Mouse (Mus musculus): ENCODE measurements at regions not wholly inside any gene's neighbourhood (a gene's known extent, or its start where the extent isn't known, plus 50 kb on each side); places are given as distances from the start of the nearest gene placed in this dataset.
"Not testable (repeated sequence)": the region's sequence is repeated elsewhere in the genome, so short reads cannot be mapped to it uniquely, and the experiment has no call there.

DNA sequence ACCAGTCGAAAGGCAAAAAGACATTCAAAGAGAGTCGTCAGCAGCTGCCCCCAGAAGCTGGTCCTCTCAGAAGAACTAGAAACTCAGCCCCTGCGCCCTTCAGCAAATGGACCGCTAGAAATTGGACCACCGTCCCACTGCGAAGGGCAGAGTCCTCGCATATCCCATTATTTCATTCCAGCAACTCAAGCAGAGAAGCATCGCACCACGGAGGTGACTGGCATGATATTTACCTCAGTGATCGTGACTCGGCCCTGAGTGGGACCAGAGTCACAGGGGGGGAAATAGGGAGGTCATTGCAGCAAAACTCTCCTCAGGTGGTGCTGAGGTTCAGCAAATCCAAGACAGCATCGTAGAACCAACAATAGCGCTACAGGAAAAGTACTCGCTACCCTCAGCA, 105.7 kb upstream of the Nt5e start:
- no peak for DNase-seq (ENCODE audit: low read depth, low spot score)

DNA sequence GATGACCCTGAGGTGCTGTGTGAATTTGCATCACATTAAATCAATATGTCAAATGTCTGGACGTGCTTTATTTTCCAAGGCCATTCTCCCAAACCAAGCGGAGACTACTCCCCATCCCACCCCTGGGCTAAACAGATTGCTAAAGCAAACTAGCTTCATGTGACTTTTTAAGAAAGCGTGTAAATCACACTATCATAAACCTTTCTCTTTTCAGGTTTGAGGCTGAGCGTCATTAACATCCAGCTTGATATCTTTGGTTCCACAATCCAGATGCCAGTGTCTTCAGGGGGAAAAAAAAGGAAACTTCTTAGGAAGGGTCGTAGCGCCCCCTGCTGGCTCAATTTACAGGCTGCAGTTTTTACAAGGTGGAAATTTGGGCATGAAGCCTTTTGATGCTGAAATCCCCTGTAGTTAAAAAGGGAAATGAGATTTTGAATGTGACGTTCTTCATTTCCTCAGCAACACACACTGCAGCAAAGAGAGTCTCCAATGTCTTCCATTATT, 105.1 kb upstream of the Nt5e start:
- peak; percentile 87 for DNase-seq (ENCODE audit: low read depth, low spot score)

DNA sequence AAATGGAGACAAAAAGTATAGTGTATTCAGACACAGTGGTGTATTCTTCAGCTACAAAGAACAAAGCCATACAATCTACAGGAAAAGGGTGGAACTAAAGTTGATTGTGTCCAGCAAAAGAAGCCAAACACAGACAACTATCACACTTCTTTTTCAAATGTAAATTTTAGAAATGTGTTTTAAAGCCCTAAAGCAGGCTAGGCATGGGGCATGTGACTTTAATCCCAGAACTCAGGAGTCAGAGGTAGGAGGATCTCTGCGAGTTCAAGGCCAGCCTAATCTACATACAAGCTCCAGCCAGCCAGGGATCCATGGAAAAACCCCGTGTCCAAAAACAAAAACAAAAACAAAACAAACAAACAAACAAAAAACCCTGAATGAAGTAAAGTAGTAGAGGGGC, 89.9 kb upstream of the Nt5e start:
- no peak for DNase-seq (ENCODE audit: low read depth, low spot score)

DNA sequence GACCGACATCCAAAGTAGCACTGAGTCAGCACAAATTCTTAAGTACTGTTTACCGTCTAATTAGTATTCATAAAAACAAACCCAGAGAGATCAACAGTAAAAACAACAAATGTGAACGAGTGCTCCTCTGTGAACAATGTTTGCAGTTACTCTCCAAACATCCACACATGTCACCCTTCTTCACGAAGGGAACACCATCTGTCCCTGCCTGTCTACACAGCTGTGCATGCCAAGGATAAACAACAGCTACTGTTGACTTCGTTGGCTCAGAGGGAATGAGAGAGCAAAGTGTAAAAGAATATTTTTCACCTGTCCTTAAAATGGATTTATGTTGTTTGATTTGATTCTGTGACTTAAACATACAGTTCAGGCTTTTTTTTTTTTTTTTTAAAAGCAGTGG, 88.7 kb upstream of the Nt5e start:
- no peak for DNase-seq (ENCODE audit: low read depth, low spot score)

DNA sequence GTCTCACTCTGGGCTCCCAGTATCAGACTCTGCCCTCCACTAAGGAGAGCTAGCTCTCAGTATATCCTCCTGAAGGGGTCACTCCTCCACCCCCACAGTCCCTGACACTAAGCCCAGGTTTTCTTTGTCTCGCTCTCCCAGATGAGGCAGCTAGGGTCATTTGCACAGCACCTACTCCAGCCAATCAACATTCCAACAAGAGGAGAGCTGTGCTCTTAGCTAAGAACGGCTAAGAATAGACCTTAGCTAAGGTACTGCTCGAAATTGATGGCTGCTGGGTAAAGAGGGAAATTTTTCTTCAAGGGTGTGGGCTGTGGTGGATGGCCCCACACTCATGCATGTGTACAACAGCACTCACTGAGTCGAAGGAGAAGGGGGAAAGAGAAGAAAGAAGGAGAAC, 86.3 kb upstream of the Nt5e start:
- no peak for DNase-seq (ENCODE audit: low read depth, low spot score)

DNA sequence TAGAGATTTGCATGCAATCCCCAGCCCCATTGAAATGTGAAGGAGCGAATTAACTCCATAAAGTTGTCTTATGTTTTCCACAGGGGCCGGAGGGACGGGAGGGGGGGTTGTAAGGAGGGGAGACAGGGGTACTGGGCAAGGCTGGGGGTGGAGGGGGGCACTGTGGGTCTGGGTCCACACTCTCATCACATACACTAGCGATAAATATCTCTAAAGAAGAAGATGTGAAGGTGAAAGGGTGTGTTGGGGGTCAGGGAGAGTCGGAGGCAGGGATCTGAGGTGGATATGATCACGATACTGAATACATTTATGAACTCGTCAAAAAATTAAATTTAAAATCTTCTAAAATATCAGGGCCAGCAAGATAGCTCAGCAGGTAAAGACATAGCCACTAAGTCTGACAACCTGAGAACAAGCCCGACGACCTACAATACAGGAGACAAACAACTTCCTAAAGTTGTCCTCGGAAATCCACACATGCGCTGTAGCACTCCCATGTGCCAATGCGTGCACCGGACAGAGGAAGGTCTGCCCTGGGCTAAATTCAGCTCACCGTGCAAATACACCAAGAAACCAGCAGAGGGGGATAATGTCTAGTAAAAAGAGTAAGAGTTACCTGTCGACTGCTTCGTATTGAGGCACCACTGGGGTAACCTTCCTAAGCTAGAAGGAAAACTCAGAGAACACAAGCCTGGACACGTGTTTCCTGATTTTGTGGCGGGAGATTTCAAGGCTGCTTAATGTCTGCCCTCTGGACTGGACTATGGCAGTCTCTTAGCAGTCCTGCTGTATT, 85.6 kb upstream of the Nt5e start:
- peak; percentile 89 for DNase-seq (ENCODE audit: low read depth, low spot score)

DNA sequence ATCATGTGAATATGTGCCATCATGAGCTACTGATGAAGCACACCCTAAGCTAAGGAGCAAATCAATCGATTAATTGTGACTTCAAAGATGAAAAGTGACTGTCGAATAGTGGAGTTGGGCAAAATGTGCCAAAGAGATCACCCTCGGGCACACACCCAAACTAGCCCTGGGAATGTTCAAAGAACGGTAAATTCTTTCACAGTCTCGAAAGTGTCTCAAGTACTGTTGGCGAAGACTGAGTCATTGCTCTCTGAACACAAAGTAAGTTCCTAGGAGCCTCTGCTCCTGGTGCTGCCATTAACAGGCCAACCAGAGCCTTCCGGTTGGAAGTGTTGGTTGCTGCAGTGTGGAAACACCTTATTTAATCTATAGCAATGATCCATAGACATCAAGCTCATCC, 84.5 kb upstream of the Nt5e start:
- no peak for DNase-seq (ENCODE audit: low read depth, low spot score)

DNA sequence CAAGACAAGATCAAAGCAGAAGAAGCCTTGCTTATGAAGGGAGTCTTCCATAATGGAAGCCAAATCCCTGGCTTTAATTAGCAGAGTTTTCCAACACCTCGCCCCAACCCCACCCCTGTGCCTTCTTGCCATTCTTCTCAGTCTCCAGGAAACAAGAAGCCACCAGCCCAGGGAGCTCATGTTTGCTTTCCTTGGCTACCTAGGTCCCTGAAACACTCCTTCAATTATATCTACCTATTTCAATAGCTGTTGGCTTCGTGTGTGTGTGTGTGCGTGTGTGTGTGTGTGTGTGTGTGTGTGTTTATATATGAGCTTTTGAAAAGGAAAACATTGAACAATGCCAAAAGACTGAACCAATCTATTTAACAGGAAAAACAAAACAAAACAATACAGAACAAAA, 82.5 kb upstream of the Nt5e start:
- DNase-seq (ENCODE audit: low read depth, low spot score), result no peak

DNA sequence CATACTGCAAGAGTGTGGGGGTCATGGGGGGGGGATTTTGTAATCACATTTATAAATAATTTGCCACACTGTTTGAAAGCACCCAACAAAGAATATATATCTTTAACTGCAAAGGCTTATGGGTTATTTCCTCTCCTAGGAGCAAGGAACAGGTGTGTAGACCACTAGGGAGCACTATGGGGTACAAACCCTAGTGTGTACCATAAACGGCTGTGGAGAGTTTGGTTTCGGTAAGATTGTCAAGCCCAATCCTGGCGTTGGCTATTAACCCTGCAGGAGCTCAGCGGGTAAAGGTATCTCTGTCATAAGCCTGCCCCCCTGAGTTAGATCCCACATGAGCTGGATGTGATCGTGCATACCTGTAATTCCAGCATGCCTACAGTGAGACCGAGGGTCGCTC, 71.0 kb upstream of the Nt5e start:
- DNase-seq (ENCODE audit: low read depth, low spot score), result no peak

DNA sequence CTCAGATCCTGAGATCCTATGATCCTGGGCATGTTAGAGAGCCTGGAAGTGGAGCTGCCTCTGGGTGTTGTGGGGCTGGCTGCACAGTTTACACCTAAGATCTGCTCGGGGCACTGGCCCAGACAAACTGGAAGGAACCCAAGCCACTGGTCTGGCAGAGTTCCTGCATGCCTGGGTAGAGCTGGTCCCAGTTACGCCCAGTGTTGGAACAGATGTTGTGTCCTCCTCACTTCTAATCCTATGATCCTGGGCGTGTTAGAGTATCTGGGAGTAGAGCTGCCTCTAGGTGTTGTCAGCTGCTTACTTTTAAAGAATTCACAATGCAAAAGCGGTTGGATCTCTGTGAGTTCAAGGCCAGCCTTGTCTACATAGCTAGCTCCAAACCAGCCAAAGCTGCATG, 67.4 kb upstream of the Nt5e start:
- no peak for DNase-seq (ENCODE audit: low read depth, low spot score)

DNA sequence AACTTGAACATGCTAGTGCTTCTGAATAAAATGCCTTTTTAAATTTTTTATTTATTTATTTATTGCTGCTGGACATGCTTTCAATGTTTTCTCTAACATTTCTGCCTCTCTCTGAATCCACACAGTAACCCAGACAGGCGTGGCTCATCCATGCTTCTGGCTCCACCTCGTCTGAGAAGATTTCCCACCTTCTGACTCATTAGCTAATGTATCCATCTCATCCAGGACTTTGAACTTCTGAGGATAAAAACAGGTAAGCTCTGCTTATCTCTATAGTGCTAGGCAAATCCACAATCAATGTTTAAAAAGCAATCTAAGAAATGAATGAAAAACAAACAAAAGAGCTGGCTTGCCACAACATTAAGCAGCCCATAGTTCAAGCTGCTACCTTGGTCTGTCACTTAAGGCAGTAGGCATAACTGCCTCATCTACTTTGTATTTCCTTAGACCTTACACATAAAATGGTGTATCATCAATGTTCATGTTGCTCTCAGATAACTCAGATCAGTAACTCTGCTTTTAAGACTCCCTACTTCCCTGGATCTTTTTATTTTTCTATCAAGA, 66.8 kb upstream of the Nt5e start:
- DNase-seq (ENCODE audit: low read depth, low spot score), result no peak

DNA sequence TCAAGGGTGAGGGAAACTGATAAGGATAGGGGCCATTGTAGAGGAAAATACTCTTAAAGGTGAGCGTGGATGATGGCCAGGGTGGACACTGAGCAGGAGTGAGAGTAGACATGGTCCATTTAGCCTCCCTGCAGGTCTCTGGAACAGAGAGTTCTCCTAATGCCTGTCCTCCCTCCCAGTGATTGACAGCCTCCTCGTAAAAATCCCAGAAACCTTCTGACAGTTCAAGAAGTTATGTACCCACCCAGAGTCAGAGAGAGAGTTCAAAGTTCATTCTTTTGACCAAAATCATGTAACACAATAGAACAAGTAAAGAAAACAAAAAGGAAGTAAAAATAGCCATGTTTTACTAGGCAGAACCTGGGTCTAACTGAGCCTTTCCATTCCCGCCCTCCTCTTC, 64.5 kb upstream of the Nt5e start:
- DNase-seq (ENCODE audit: low read depth, low spot score), result no peak

DNA sequence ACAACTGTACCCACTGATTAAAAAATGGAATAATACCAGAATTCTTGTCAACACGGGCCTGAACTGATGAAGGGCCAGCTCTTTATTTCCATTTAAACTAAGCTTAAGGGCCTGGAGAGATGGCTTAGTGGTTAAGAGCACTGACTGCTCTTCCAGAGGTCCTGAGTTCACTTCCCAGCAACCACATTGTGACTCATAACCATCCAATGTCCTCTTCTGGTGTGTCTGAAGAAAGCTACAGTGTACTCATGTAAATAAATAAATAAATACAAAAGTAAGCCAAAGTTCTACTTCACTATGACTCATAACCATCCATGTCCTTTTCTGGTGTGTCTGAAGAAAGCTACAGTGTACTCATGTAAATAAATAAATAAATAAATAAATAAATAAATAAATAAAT, 60.7 kb upstream of the Nt5e start:
- DNase-seq (ENCODE audit: low read depth, low spot score), result not testable (repeated sequence)

DNA sequence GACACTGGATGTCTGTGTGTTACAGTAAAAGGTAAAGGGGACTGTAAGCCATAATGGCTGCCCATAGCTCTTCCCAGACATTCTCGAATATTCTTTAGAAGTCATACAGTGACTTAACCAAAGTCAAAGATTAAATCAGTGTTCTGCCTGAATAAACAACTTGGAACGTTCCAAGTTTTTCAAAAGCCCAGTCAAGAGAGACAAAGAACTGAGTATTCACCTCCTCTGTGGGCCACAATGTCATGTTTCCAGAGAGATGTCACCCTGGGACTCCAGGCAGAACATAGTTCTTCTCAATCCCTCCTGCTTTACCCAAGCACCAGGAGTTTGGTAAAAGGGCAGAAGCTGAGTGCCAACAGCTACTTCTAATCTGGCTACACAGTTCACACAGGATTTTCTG, 58.2 kb upstream of the Nt5e start:
- DNase-seq (ENCODE audit: low read depth, low spot score), result no peak

DNA sequence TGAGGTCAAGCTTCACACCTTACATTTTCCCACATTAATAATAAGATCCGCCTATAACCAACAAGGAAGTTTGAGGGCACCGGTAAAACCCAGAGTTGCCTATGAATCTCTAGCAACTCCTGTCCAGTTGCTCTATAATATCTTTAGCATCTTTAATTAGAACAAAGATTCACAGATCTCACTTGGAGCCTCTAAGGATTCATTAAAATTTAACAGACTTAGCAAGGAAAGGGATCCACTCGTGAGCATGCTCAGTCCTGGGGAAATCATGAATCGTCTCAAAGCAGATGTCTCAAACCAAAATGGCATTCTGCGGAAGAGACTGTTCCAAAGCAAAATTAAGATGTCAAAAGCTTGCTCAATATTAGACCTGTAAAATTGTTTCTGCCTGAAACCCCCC, 57.8 kb upstream of the Nt5e start:
- no peak for DNase-seq (ENCODE audit: low read depth, low spot score)

DNA sequence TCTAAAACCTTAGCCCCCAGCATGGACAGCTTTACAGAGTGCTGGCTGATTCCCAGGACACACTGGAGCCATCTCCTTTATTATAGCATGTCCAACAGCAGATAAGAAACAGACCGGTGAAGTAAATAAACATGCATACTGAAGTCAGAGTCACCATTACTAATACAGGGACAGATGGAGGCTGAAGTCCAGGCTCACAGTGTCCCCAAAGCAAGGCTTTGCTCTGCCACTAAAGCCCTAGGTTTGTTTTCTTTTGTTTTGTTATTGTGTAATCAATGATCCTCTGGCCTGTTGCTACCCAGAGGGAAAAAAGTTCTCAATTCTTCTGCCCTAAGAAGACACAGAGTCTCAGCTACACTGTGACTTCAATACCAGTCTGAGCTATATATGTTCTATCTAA, 56.2 kb upstream of the Nt5e start:
- DNase-seq (ENCODE audit: low read depth, low spot score), result no peak

DNA sequence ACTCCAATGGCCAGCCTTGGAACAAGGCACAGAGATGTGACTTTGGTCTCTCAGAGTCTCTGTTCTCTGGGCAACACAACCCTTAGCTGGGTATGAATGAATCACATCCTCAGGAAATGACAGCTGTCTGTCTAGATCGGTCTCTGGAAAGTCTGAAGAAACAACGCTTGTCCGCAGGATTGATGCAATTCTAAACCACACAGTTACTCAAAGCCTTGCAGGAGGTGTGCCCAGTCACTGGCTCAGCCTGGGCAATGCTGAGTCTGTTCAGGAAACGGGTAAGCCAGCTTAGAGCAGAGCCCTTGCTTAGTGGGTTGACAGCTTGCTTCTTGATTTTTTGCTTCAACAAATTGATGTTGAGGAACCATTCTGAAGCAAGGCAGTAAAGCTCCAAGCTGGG, 53.7 kb upstream of the Nt5e start:
- DNase-seq (ENCODE audit: low read depth, low spot score), result no peak

DNA sequence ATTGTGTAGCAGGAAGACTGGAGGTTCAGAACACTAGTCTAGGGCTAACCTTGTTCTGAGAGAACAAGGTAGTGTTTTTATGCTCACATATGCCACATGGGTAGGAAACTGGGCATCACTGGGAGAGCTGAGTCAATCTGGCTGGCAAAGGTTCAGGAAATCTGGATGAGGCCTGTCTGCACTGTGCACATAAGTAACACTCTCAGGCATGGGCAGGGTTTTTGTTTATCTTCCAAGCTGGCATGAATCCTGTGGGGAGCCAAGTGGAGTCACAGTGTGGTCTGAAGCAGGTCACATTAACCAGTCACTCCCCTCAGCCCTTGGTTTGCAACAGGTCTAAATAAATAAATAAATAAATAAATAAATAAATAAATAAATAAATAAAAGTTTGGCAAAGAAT, 53.0 kb upstream of the Nt5e start:
- DNase-seq (ENCODE audit: low read depth, low spot score), result no peak

DNA sequence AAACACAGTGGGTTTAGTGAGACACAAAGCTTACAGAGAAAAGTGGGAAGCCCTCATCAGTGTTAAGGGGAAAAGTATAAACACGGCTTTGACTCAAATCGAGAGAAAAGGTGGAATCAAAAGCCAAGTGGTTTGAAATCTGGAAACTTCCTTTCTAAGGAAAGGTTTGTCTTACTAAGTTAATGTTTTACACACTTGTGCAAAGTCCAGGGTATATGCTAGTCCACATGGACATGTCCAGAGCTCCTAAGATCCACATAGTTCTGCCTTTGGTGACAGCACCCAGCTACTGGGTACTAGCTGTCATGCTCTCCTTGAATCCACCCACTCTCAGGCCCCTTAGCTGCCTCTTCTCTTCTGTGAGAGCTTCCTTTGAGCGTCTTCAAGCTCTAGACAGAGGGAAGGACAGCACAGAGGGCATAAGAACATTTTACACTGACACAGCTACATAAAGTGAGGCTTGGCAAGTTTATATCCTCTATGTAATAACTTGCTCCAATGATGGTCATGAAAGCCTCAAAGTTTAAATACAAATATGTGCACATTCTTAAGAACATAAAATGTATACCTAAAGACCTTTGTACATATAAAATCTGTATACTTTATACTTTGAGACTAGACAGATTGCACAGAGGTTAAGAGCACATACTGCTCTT, 52.2 kb upstream of the Nt5e start:
- DNase-seq (ENCODE audit: low read depth, low spot score), result no peak

DNA sequence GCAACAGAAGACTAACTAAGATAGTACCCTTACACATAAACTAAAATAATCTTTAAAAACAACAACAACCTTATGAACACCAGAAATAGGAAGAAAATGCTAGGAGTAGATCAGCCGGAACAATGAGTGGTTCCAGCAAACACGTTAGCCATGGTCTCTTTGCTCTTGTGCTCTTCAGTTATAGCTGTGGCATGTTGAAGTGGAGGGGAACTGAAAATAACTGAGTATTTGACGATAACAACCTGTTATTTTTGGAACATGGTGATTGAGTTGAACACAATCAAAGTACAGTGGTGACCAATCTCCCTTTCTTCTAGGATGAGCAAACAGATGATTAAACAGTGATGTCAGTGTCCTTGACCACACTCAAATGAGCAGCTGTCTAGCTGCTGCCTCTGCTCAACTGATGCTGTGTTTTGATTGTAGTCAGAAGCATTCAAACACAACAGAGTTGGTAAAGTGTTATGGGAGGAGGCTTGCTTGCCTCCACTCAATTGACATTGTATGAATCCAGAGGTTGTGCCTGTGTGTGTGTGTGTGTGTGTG, 50.9 kb upstream of the Nt5e start:
- DNase-seq (ENCODE audit: low read depth, low spot score), result no peak

DNA sequence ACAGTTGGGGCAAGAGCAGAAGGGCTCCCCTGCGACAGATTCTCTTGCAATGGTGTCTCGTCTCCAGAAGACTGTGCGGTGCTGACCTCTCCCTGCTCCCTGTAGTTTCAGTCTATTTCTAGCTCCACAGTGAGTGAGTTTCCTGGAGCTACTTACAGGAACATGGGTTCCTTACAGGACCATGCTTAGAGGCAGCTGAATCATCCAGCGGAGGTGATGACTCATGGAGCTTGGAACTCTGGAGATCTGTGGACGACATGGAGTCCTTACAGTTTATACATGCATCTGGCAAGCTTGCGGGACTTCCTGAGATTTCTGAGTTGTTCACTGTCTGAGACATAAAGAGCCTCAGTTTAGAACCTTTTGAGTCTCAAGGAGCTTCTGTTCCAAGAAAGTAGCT, 50.0 kb upstream of the Nt5e start:
- no peak for DNase-seq (ENCODE audit: low read depth, low spot score)
